Mouse (Mus musculus): ENCODE data around the gene Armh2. TPM values are rescaled to one million over a fixed set of nuclear protein-coding genes. Genes with fewer than 3 reads are reported as not detected.
"Not testable (repeated sequence)": the region's sequence is repeated elsewhere in the genome, so short reads cannot be mapped to it uniquely, and the experiment has no call there.

Armh2 gene
- total RNA-seq, 2 experiments from 2014 or later: not detected

GRCm38 (mm10) chr13:24756756-24757155, 15.7 kb downstream of the Armh2 start:
- intact Hi-C loops (cut with DNase I): no loop called here
- no peak for DNase-seq

- intact Hi-C loops (cut with DNase I): no loop called here
- no peak for DNase-seq
Observed at GRCm38 (mm10) chr13:24757820-24758564, 17.0 kb downstream of the Armh2 start.

- no peak for DNase-seq
- intact Hi-C loops (cut with DNase I): no loop called here
Observed at GRCm38 (mm10) chr13:24759451-24759850, 18.4 kb downstream of the Armh2 start.

- no peak for DNase-seq
Observed at GRCm38 (mm10) chr13:24760351-24760870, 19.4 kb downstream of the Armh2 start.

GRCm38 (mm10) chr13:24761083-24761402, 20.0 kb downstream of the Armh2 start:
- DNase-seq: no peak
- intact Hi-C loops (cut with DNase I): loop anchor here (5.0 kb wide), 1 partner anchor 41 kb away; the partner anchor contains the start of gene BC005537

More at GRCm38 (mm10) chr13:24760351-24760870, 19.4 kb downstream of the Armh2 start:
- intact Hi-C loops (cut with DNase I): loop anchor here (5.0 kb wide), 1 partner anchor 42 kb away; the partner anchor contains the start of gene BC005537

- intact Hi-C loops (cut with DNase I): loop anchor here (5.0 kb wide), 1 partner anchor 41 kb away; the partner anchor contains the start of gene BC005537
- DNase-seq: peak; percentile 76 to 86
Observed at GRCm38 (mm10) chr13:24761403-24762227, 20.6 kb downstream of the Armh2 start, which contains the start of gene Gmnn. Gene Gmnn, minus strand, starts transcription at chr13:24761923.

GRCm38 (mm10) chr13:24762254-24762653, 21.2 kb downstream of the Armh2 start:
- no peak for DNase-seq
- intact Hi-C loops (cut with DNase I): loop anchor here (5.0 kb wide), 1 partner anchor 40 kb away; the partner anchor contains the start of gene BC005537

- intact Hi-C loops (cut with DNase I); DNase-seq: not testable (repeated sequence)
Observed at GRCm38 (mm10) chr13:24767809-24768208, 26.8 kb downstream of the Armh2 start.

- DNase-seq: not testable (repeated sequence)
Observed at GRCm38 (mm10) chr13:24771482-24771881, 30.4 kb downstream of the Armh2 start.

GRCm38 (mm10) chr13:24776146-24776844, 35.3 kb downstream of the Armh2 start:
- intact Hi-C loops (cut with DNase I): no loop called here
- DNase-seq: peak in 1 of 2 experiments; percentile 6

More at GRCm38 (mm10) chr13:24771482-24771881, 30.4 kb downstream of the Armh2 start:
- intact Hi-C loops (cut with DNase I): not testable (repeated sequence)

- DNase-seq: no peak
- intact Hi-C loops (cut with DNase I): no loop called here
Observed at GRCm38 (mm10) chr13:24778026-24778425, 37.0 kb downstream of the Armh2 start.

- DNase-seq: no peak
- intact Hi-C loops (cut with DNase I): no loop called here
Observed at GRCm38 (mm10) chr13:24778706-24779380, 37.8 kb downstream of the Armh2 start.

- intact Hi-C loops (cut with DNase I): no loop called here
- no peak for DNase-seq
Observed at GRCm38 (mm10) chr13:24781916-24782315, 40.9 kb downstream of the Armh2 start.

GRCm38 (mm10) chr13:24786014-24786490, 45.0 kb downstream of the Armh2 start:
- no peak for DNase-seq
- intact Hi-C loops (cut with DNase I): no loop called here

GRCm38 (mm10) chr13:24787477-24787876, 46.4 kb downstream of the Armh2 start:
- intact Hi-C loops (cut with DNase I): no loop called here
- no peak for DNase-seq

GRCm38 (mm10) chr13:24791349-24791748, 50.3 kb downstream of the Armh2 start:
- peak in 1 of 2 experiments; percentile 15 for DNase-seq
- intact Hi-C loops (cut with DNase I): no loop called here

- DNase-seq: no peak
- intact Hi-C loops (cut with DNase I): no loop called here
Observed at GRCm38 (mm10) chr13:24792411-24793045, 51.5 kb downstream of the Armh2 start.

Measured in gastrocnemius, postnatal 36 days (tissue).